Mouse (Mus musculus) heart, adult 18-20 months (tissue): ENCODE measurements around the gene Gm1043. TPM values are rescaled to one million over a fixed set of nuclear protein-coding genes. Genes with fewer than 3 reads are reported as not detected.

ENCODE experiments used
- DNase-seq, 2 experiments: peaks; one replicate each; pipeline ENCODE4 v3.0.0; 2021 to 2022; ENCODE audit warnings: mixed read lengths in 1 of 2
- long read RNA-seq, 2 experiments: library from polyadenylated mRNA; stranded (forward); transcript quantifications; one replicate each; pipeline ENCODE4 v2.0.0; 2021
- total RNA-seq, 2 experiments: library from RNA; stranded (reverse); gene quantifications; 2 replicates each; pipeline ENCODE4 v1.2.3; 2021

The Gm1043 gene
- under 1 TPM in 1 of 2 experiments, not detected in 1; 0.08 TPM for total RNA-seq
- long read RNA-seq, experiment 1: 0 reads
- long read RNA-seq, experiment 2: 0 reads

DNA sequence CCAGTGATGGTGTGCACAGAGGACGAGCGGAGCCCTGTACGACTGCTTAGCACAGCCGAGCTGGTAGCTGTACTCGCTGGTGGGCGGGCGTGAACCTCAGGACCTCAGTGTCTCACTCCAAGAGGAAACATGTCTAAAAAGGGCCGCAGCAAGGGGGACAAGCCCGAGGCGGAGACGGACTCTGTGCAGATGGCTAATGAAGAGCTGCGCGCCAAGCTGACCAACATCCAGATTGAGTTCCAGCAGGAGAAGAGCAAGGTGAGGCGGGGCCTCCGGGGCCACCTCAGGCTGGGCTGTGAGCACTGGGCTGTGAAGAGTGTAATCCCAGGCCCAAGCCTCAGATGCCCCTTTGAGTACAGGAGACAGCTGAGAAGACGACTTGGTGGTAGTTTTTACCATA, at the start of gene Gm1043:
Gene Gm1043, plus strand, starts transcription at position 130 of the 400 bp plus-strand sequence.
- no peak for DNase-seq

DNA sequence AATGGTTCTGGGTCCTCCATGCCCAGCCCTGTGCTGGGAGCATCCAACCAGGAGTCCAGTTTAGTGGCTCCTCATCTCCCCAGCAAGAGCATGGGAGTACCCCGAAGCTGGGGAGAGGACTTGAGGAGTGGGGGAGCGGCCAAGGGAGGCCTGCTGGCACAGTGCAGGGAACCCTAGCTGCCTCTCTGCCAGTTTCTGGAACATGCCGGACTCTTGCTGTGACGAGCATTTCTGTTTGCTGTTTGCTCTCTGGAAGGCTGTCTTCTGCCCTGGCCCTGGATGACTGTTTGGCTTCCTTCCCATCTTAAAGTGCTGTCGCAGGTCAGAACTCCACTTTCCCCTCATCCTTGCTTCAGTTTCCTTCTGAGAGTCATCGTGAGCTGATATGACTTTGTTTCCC, 49.3 kb upstream of the Gm1043 start:
- no peak for DNase-seq

DNA sequence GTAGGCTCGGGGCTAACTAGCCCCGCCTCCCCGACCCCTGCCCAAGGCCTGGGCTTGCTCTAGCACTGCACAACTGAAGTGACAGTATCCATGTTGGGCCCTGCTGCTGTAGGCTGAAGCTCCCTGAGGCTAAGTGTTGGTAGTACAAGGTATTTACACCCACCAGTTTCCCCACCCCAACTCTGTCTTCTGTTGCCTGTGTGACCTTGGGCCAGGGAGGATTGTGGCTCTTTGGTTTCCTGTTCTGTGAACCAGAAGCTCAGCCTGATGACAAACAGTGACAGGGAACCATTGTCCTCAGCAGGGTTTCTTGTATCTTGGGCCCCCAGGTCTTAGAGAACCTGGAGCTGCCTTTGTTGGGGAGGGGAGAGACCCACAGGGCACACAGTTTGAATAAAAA, 48.3 kb upstream of the Gm1043 start:
- no peak for DNase-seq

DNA sequence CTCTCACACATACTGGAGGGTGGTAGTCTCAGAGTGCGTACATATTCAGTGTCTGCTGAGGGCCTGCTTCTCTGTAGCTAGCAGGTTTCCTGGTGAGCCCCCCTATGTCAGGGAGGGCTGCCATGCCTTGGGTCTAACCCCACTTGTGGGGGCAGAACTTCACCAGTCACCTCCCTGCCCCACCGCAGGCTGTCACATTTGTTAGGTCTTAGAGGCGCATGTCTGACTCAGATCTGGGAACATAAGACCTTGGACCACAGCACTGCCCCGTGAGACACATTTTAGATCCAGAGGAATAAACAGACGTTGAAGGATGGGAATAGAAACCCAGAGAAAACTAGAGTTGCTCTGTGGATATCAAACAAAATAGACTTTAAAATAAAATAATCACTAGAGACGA, 45.3 kb upstream of the Gm1043 start:
- DNase-seq: no peak

DNA sequence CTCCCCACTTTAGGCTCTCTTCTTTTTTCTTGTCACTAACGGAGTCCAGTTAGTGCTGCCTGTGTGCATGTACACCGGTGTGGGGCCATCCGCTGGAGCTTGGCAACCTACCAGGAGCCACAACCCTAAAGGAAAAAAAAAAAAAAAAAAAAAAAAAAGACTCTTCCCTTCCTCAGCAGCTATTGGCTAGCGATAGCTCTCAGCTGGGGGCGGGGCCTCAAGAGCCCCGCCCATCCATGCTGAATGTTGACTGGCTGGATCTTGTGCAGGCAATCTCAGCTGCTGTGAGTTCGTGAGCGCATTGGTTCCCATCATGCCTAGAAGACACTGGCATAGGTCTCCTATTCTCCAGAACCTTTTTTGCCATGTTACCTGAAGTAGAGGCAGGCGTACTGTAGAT, 44.5 kb upstream of the Gm1043 start:
- no peak for DNase-seq

DNA sequence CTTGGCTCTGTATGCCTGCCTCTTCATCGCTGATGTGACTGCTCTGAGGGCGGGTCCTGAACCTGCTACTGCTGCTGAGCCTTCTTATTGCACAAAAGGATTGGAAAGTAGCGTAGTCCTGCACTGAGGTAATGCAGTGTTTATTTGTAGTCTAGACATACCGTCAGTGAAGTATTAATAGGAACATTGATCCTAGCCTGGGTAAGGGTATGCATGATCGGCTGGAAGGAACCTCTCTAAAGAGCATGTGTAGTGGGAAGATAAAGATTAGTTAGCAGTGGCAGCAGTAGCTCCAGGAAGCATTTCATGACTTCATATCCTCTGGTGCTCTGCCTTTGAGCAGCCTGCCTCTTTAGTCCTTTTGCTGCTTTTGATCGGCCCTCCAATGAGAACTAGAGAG, 43.5 kb upstream of the Gm1043 start:
- DNase-seq: no peak

DNA sequence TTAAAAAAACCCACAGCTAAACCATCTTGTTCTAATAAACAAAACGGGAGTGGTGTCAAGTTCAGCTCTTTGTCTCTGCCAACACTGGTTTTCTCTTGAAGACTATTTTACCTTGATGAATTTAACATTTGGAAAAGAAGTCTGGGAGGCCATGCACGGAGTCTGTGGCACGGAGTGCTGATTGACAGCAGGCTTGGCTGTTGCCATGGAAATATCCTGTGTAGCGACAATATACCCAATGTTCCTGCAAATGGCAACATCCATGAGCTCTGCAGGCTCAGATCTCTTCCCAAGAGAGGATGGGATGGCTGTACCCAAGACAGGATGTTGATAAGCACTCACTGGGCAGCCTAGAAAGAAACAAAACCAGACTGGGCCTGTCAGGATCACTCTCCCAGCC, 42.2 kb upstream of the Gm1043 start:
- DNase-seq: no peak

DNA sequence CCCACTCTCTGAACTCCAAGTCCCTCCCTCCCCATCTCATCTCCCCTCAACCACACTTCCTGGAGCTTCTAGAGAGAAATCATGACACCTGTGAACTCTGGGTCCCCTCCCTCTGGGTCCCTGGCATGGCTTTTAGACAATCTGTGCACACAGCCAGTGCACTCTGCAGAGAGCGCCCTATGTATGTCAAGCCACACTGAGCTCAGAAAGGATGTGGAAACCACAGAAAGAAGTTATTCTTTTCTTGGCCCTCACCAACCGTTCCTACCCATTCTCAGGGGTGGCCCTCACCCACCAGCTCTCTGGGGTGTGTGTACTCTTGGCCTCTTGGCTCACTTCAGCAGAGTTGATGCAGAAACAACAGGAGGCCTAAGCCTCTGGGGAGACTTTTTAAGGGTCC, 40.4 kb upstream of the Gm1043 start:
- peak in 1 of 2 experiments; percentile 31 for DNase-seq

DNA sequence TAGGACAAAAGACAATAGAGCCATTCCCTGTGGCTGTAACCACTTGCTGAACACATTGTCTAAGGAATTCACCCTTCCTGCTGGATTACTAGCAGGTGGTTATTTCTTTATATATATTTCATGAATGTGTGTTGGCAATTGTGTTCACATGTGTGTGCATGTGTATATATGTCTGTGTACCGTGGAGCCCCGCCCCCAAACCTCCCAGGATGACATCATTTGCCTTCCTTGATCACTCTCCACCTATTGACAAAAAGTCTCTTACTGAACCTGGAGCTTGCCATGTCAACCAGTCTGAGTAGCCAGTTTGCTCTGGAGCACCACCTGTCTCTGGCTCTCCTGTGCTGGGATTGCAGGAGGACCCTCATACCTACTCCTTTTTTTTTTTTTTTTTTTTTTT, 39.6 kb upstream of the Gm1043 start:
- DNase-seq: no peak

DNA sequence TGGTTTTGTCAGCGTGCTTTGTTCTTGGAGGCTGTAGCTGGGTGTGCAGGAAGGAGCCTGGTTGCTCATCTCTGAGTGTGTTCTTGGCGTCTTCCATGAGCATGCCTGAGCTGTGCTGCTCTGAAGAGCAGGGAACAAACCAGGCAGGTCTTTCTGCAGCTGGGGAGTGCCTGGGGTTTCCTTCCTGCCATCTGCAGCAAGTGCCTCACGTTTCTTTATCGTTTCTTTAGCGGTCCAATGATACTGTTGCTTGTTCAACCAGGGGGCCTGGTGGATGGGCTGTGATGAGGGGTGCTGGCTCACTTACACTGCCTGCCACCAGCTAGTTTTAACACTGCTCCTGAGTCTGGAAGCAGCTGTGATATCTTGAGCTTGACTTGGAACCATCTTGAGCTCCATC, 38.4 kb upstream of the Gm1043 start:
- DNase-seq: no peak

DNA sequence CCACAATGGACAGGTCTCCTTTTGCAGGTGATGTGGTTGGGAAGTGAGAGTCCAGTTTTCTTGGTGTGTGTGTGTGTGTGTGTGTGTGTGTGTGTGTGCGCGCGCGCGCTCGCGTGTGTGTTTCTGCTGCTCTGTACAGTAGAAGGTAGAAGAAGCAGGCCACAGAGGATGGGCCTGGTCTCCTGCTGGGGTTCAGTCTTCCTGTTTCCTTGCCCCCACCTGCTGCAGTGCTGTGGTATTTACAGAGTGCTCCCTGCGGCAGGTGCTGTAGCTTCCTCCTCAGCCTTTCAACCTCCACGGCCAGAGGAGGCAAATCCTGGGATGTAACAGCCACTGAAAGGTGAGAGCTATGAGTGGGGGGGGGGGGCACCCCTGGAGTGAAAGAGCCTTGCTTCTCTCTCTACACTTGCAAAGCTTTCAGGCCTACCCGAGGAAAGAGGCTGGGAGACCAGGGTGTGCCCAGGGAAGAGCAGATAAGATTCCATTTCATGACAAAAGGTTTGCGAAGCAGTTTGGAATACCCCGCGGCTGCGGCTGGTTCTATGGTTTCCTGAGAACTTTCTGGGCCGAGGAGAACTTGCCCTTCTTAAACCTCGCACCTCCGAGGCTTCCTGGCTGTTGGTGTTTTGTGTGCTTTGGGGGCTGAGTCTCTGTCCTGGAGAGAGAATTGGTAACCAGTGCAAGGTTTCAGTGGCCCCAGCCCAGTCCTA, 37.8 kb upstream of the Gm1043 start:
- DNase-seq: no peak

DNA sequence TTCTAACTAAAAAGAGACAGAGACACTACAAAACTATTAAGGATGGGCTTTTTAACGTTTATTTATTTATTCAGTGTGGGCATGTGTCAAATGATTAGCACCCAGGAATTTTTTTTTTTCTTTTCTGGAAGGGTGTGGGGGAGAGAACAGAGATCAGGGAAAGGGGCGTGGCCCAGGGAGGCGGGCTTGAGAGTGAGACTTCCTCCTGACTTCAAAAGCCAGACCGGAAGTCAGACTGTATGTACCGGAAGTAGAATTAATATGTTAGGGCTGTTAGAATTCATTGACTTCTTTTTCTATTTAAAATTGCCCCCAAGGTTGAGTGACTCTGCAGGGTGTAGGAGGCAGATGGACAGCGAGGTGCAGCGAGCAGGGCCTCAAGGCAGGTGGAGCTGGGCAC, 37.2 kb upstream of the Gm1043 start:
- no peak for DNase-seq

DNA sequence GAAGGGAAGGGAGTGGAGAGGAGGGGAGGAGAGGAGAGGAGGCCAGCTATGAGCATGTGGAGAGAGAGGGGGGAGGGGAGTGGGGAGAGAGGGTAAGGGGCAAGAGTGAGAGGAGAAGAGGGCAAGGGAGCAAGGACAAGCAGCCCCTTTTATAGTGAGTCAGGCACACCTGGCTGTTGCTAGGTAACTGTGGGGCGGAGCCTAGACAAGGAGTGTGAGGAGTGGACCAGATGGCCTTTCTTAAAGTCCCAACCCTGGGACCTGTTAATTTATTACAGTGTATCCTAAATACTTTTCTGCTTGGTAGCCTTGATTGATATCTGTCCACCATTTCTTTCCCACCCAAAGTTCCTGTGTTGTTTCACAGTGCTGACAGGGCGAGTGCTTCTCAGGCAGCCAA, 36.1 kb upstream of the Gm1043 start:
- no peak for DNase-seq

DNA sequence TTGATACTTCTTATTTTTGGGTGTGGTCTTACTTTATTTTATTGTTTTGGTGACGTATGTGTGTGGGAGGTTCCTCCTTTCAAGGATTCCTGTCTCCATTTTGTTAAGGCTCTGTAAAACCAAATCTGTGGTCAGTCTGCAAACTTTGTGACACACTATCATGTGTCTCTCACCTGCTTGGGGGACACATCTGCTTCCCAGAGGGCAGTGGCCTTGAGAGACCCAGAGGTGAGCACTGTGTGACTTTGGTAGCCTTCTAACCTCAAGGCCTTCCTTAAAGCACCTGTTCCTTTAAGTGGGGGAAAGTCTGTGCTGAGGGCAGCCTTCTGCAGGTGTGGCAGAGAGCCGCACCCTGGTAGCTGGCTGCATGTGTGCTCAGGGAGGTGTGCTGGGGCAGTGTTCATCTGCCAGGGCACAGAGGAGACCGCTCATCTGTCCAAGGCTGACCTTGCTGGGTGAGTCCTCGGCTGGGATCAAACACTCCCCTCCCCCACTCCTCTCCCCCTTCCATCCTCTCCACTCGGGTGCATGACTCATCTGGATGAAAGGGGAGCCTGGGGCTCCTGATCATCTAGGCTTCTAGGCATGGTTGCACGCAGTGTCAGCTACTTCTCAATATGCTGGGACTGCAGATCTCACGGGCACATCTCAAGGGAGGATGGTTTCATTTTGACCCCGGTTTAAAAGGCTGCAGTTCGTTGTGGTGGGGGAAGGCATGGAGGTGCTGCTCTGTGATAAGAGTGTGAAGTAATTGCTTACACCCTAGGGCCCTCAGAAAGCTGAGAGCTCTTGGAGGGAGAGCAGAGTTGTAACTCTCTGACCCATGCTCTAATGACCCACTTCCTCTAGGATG, 34.4 kb upstream of the Gm1043 start:
- no peak for DNase-seq

DNA sequence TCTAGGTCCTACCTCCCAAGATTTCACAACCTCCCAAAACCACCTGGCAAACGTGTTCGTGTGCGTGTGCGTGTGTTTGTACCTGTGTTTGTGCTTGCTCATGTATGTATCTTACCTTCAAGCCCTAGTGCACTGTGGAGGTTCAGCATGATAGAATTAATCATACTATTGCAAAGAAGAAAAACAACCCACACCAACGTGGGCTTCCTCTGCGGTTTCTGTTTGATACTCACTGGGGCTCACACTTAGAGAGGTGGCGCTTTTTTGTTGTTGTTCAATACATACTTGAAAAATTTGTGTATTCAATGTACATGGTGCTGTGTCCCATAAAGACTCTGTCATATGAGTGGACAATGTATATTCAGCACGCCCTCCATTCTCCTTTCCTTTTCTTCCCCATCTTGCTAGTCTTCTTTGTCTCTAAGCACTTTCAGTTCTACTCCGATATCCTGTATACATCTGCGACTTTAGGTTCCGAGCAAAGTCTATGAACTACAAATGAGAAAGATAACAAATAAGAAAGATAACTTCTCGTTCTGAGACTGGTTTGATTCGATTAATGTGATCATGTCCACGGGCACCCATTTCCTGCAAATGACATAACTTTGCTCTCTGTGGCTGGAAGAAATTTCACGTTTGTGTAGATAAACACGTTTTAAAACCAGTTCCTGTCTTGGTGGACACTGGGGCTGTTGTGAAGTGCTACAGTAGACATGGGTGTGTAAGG, 33.6 kb upstream of the Gm1043 start:
- DNase-seq: no peak

DNA sequence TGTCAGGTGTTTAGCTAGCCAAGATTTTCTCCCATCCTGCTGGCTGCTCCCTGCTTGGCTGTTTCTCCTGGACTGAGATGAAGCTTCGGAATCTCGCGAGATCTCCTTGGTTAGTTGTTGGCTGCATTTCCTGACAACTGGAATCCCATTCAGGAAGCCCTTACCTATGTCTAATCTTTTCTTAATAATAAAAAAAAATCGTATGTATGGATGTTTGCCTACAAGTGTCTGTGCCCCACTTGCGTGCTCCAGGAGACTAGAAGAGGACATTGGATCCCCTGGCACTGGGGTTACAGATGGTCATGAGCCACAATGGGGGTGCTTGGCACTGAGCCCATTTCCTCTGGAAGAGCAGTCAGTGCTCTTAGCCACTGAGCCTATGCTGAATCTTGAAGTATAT, 32.3 kb upstream of the Gm1043 start:
- DNase-seq: no peak

DNA sequence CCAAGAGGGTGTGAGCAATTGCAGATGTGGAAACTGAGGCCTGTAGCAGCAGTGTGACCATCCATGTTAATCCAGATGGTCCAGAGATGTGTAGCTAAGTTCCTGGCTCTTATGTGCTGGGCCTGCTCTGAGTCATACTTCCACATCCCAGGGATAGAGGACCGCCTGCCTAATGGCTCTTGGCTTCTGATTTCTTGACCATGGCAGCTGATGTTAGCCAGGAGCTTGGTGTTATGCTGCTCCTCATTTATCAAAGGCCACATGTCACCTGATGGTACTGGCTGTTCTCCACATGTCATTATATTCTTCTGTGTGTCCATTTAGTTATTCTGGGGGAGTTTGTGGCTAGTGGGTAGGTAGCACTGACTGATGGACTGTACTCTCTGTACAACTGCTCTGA, 29.4 kb upstream of the Gm1043 start:
- no peak for DNase-seq

DNA sequence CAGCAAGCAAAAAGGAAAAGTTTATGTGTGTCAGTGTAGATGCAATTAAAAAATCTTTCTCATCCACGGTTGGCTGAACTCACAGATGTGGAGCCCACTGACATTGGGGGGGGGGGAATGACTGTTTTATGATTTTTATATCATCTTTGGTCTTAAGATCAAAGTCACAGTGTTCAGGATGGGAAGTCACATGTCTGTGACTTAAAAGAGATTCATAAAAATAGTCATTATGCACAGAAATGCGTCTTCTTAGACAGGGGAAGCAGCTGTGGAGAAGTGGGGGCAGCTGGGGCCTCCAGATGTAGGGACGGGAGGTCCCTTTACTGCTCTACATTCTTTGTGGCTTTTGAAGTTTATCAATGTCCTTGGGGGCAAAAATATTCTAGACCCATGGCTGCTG, 28.7 kb upstream of the Gm1043 start:
- no peak for DNase-seq

DNA sequence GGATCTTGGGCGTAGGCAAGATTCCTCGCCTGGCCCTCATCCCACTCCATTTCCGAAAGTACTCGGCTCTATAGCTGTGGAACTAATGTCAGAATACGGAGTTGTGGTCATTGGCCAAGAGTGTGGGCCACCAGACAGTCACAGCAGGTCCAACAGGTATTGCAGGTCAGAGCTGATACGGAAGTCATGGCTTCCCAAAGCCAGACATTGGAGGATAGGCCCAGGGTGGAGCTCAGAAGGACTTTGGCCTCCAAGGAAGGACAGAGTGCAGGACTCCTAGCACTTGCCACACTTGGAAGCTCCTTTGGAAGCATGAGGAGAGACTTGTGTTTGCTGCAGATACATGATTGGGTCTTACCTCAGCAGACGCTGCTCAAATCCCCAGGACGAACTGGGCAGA, 23.6 kb upstream of the Gm1043 start:
- DNase-seq: no peak

DNA sequence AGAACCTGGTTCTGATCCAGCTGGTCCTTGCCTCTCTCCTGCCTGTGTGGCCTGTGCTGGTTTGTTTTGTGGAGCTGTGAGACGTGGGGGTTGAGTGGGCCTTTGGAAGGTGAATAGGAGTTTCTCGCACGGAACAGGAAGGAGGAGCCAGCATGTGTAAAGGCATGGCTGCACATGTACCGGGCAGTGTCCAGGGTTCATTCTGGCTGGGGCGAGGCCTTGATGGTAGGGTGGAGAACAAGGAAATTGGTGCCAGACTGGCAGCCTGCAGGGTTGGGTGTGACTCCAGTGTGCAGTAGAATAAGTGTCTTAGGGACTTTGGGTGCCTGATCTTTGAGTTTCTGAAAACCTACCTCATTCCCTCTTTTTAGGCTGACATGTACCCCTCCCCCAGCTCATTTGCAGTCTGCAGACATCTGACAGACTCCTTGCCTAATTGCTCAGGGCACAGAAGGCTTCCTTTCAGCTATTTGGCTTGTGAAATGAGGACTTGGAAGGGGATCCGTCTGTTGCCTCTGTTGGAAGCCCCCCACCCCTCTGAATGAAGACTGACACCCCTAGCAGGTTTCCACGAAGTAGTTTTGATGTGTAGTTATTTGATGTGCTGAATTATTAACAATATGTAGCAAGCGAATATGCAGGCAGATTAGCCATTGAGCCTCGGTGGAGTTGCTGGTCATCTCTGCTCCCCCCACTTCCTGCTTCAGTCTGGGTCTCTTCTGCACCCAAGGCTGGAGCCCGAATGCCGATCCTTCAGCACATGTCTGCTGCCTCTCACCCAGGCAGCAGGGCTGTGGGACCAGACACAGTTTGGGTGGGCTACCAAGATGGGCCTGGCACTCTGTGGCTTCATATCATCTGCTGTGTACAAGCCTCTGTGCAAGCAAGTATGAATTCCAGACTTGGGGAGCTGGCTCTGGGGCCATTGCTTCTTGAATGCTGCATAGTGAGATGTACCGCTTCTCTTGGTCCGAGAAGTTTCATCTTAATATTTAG, 20.4 kb upstream of the Gm1043 start:
- DNase-seq: no peak

DNA sequence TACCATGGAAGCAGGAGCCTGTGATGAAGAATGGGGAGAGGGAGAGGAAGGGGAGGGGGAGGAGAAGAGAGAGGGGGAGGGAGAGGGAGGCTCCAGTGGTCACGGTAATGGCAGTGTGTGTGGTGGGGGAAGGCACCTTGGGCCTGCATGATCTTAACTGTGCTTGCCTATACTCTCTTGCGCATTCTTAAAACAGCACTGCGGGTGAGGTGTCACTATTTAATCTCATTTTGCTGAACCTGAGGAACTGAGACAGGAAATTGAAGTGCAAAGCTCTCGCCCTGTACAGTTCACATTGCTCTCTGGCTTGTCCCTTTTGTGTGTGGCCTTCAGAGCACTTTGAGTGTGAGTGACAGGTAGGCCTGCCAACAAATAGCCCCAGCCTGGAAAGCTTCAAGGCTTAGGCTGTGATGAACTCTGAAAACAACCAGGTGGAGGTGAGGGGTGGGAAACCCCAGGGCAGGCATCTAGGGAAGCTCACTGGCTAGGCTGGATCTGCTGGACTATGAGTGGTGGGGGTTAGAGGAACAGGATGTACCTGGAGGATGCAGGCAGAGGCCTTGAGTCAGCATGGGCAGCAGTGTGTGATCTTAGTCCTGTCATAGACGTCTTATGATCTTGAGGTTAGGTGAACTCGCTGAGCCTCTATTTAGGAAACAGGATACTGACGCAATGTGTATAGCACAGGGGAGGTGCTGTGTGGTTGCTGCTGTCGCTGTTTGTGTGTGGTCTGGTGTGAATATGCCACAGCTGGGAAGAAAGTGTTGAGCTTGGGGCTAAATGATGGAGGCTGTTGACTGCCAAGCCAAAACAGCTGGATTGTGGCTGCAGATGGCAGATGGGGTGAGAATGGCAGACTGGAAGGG, 18.2 kb upstream of the Gm1043 start:
- no peak for DNase-seq
